Mouse (Mus musculus) layer of hippocampus, adult 9-10 months (tissue): ENCODE measurements around the gene Gm37240.

Experiments
- DNase-seq: peaks from one replicate; pipeline ENCODE4 v3.0.0; 2022; ENCODE audit warnings: low spot score

Gm37240 gene

DNA sequence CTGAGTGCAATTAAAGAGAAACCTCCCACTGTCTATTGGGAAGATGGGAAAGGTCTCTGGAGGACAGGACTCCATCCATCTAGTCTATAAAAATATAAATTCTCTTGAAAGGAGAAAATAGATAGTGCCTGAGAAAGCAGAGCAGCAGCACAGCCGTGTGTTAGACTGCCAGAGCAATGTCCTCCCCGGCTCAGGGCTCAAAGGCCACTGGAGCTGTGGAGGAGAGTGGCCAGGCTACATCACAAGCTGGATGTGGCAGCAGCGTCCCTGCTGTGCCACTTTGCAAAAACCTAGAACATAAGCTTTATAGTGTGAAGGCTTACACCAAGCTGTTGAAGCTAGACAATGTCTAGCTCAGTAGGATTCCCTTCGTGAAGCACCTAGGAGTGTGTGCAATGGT, 138.0 kb downstream of the Gm37240 start:
- no peak for DNase-seq

DNA sequence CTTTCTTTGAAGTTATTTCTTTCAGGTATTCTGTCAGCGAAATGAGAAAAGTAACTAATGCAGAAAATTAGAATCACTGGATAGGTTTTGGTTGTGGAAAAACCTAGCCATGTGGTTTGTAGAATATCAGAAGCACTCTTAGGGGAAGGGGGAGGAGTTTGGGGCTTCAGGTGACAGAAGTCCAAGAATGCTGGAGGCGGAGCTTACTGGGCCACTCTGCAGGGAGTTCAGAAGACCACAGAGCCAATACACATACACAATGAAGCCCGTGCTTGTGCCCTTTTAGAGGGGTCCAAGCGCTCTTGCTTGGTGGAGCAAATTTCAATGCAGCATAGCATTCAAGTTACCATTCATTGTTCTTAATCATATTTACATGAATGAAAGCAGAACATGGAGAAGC, 138.5 kb downstream of the Gm37240 start:
- no peak for DNase-seq

GRCm38 (mm10) chr3:85746116-85746515, 141.2 kb downstream of the Gm37240 start:
- no peak for DNase-seq

GRCm38 (mm10) chr3:85741767-85742166, 145.6 kb downstream of the Gm37240 start:
- no peak for DNase-seq

- no peak for DNase-seq
Measured at GRCm38 (mm10) chr3:85738591-85738990, 148.7 kb downstream of the Gm37240 start.

- no peak for DNase-seq
Measured at GRCm38 (mm10) chr3:85733939-85734729, 153.2 kb downstream of the Gm37240 start.

DNA sequence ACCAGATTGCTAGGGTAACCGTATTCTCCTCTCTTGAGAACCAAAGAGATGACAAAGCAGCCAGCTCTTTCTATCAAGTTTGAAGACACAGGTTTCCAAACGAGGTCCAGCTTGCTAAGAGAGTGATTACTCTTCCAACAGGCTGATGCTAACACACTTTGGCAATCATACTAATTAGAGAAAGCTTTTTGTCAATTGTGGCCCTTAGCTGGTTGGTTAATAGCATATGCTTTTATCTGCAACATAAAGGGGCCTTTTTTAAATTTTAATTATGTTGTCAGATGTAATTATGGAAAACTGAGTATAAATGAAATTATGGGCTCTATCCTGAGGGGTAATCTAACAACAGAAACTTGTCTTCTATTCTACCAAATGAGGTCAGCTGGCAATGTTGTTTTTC, 160.1 kb downstream of the Gm37240 start:
- no peak for DNase-seq

DNA sequence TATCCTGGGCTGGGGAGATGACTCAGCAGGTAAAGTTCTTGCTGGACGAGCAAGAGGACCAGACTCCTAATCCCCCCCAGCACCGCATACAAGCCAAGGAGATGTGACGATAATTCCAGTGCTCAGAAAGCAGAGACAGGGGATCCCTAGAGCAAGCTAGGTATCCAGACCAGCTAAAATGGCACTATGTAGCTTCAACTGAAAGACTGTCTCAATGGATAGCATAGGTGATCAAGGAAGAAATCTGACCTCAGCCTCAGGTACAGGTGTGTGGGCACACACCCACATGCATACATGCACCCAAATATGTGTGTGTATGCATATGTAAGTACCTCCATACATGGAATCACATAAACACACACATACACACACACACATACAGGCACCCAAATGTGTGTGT, 161.3 kb downstream of the Gm37240 start:
- no peak for DNase-seq

GRCm38 (mm10) chr3:85725110-85725509, 162.2 kb downstream of the Gm37240 start:
- DNase-seq, result no peak

DNA sequence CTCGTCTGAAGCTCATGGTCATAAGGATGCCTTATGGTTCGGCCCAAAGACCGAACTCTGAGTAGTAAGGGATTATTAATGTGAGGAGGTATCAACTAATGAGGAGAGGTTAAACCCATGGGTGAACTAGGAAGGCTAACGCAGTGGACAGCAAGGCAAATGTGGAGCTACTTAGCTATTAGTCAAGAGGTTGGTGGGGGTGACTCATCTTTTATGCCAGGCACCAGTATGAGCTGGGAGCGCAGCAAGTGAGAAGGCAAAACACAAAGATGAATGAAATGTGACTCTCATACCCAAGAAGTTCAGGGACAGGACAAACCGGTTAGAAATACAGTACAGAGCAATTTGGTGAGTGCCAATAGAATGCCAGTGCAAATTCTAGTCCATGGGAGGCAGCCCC, 164.7 kb downstream of the Gm37240 start:
- no peak for DNase-seq

DNA sequence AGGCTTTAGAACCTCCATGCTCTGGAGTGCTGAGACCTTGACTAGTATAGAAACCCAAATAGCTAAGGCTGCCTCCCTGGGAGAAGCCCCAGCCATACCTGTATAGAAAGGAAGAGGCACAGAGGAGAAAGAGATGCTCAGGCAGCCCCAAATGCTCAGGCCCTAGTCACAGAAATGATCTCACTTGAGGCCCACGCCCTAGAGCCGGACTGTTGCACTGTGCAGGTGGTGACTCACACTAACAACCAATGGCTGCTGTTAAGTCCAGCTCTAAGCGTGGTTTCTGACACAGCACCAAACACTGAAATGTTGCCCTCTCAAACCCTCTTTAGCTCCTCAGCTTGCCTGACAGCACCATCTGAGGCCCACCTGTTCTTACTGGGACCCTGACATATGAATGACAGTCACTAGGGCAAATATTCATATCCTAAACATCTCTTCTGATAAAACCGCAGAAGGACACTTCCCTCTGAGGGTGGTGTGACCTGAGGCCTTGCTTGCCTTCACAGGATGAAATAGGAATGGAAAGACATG, 171.5 kb downstream of the Gm37240 start:
- DNase-seq, result no peak

DNA sequence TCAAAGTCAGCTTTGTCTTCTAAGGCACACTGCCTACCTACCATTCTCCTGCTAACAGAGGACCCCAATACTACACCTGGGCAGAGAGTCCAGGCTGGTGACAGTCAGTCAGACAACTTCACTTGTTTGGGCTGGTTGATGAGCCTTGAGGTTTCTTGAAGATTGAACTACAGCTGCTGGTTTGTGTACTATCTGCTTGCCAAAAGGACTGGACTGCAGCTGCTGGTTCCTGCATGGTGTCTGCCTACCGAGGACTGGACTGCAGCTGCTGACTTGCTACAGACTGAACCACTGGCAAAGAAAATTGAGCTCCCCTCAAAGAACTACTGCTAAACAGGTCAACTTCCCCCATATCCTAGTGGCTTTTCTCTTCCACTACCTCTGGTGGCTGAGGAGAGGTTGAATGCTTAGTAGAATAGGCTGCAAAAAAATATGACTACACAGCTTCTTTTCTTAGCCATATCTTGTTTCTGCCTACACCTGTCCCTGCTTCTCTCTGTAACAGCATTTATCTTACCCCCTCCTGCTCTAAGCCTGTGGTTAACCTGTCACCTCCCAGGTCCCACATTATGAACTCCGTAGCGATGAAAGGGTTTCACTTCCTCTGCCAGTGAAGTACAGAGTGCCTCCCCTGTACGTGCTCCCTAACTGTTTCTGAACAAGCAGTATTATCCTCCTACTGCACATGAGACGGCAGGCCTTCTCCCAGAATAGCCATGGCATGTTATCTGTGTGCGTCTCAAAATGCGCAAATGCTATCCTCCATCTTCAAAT, 173.2 kb downstream of the Gm37240 start:
- no peak for DNase-seq

- DNase-seq, result no peak
Measured at GRCm38 (mm10) chr3:85710695-85711094, 176.6 kb downstream of the Gm37240 start.

GRCm38 (mm10) chr3:85707421-85707820, 179.9 kb downstream of the Gm37240 start:
- DNase-seq, result no peak

DNA sequence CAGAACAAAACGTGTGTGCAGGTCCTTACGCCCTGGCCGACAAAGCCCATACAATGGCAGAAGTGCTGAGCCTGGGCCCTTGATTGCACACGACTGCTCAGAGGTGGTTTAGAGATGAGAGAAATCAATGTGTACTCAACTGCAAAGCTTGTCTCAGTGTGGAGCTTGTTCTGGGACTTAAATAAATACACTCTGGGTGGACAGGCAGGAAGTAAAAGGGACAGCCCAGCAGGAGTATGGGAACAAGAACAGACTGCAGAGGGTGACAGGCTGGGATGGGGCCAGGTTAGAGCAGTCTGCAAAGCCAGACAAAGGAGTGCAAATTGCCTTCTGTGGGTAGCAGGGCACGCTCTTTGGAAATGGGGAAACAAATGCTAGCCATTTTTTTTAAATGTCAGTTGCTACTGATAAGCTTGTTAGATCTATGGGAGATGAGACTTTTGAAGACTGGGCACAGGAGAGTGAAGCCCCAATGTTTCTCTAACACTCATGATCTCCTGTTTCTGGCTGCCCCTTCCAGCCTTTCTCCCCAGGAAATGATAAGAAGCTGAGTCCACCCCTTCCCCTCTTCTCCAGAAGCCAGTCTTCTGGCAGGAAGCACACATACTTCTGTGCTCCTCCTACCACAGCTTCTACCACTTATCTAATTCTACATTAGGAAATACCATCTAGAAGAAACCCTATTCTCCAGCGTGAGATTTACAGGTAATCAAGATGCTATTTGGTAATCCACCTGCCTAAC, 184.0 kb downstream of the Gm37240 start:
- no peak for DNase-seq

DNA sequence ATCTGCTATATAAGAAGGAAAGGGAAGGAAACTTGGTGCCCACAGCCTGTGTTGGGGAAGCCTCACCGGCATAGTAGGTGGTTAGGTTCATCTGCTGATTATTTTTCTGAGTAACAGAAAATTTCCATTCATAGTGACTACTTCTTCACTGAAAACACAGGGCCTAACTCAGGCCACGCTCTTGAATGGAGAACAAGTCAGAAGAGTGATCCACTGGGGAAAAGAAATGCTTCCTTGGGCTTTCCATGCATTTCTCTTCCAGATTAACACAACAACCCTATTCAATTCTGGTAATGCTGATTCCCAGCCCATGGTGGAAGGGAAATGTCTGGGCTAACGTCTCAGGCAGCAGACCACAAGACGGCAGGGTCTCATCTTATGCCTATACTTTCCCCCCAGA, 188.8 kb downstream of the Gm37240 start:
- no peak for DNase-seq

- no peak for DNase-seq
Measured at GRCm38 (mm10) chr3:85695056-85695455, 192.3 kb downstream of the Gm37240 start.

DNA sequence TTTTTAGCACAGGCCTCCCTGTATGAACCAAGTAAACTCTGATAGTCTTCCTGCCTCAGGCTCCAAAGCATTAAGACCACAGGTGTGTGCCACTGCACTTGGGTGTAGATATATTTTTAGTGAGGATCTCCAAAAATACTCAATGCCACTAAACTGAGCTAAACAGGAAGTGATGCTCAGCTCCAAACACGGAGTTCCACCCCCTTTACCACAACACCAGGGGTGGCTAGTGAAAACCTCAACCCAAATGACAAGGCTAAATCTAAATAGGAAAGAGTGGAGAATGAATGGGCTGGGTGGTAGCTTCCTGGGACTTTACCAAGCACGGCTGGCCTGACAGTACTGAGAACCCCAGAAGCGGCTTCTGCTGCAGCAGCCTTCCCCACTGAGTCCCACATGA, 194.3 kb downstream of the Gm37240 start:
- DNase-seq, result no peak

- DNase-seq, result no peak
Measured at GRCm38 (mm10) chr3:85691134-85691533, 196.2 kb downstream of the Gm37240 start.

GRCm38 (mm10) chr3:85688341-85688740, 199.0 kb downstream of the Gm37240 start:
- no peak for DNase-seq

DNA sequence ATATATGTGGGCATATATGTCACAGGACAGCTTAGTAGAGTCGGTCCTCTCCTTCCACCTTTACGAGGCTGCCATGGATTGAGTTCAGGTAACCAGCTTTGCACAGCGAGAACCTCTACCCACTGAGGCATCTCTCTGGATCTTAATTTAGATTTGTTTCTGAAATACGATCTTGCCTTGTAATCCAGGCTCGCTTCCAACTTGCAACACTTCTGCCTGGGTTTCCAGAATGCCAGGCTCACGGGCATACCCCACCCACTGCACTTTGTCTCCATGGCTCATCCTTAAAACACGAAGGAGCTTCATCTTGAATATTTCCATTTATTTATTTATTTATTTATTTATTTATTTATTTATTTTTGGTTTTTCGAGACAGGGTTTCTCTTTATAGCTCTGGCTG, 202.0 kb downstream of the Gm37240 start:
- no peak for DNase-seq

- no peak for DNase-seq
Measured at GRCm38 (mm10) chr3:85683618-85684017, 203.7 kb downstream of the Gm37240 start.

DNA sequence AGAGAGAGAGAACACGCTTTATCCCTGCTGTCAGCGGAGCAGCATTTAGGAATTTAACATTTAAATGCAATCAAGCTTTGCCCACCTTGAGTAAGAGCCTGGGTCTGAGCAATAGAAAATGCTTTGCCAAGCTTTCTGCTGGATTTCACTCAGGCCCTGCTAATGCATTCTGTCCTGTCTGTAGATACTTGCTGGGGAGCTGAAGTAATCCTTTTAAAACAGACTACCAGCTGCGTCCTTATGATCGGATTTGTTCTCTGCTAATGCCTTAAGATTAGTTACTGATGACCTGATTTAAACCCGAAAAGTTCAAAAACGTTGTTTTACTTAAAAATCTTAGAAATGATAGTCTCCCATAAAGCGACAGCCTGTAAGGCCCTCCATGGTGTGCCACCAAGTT, 206.2 kb downstream of the Gm37240 start:
- no peak for DNase-seq
